Mouse (Mus musculus): ENCODE results near the gene Pus3.

DNA sequence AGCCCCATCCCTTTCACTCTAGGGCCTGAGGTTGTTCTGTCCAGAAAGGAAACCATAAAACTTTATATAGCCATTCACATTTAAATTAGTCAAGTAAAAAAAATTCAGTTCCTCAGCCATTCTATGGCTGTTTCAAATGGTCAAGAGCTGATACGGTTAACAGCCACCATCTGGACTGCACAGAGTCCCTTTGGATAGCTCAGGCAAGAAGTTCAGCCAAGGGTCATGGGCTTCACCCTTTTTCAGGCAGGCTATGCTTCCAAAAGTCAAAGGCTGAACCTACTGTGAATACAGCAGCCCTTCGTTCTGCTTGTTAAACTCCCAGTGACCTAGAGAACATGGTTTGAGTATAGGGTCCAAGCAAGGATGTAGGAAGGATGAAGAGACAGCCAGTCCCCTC lies 13.7 kb upstream of the Pus3 start:
- TF ChIP-seq EP300 (IDR thresholded peaks at IDR 0.05; ENCODE audit: low read depth) (no peak), CTCF (IDR thresholded peaks at IDR 0.05; ENCODE audit: low read depth) (no peak)

Measured in heart, postnatal 0 days (tissue).